Mouse (Mus musculus): ENCODE measurements at regions not wholly inside any gene's neighbourhood (a gene's known extent, or its start where the extent isn't known, plus 50 kb on each side); places are given as distances from the start of the nearest gene placed in this dataset.

DNA sequence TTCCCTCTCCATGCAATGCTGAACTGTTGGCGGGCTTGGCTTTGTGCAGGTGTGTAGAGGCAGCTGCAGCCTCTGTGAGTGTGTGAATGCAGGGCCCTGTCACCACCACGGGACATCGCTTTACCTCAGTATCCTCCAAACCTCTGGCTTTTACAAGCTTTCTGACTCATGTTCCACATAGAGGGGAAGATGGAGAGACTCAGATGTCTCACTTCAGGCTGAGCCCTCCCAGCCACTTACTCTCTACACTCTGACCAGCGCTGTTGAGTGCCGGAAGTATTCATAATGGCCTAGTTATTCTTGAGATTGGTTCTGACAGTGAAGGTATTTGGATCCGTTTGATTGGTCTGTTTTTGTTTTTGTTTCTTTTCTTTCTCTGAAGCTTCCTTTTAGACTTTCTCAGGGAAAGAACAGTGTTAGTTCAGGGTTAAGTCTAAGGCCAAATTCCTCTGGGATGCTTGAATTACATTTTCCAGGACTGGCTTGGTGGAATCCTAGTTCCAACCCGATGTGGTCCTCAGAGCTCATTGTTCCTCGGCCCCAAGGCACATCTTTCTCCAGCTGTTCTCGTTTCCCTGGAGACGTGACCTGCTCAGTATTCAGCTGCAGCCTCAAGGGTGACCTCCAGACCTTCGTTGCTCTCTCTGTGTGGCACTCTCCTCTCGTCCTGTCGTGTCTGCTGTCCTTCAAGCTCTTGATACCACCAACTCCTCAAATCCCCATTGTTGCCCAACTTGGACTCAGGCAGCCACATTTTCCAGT is 61.7 kb upstream of the Enpp6 start:
- WGBS (ENCODE audit: insufficient replicate concordance), result 56% methylated on average over 13 of the region's 13 CpGs
- Histone ChIP-seq H3K4me1 (ENCODE audit: control insufficient read depth, insufficient read depth, low read length) (no peaks in the 10 kb centered on the region), H3K27me3 (ENCODE audit: control insufficient read depth, insufficient read depth, low read length) (no peaks in the 10 kb centered on the region), H3K4me3 (ENCODE audit: low read depth, low read length) (no peak overlapping the region), H3K9ac (ENCODE audit: low read depth, low read length) (no peak overlapping the region), H3K36me3 (ENCODE audit: control insufficient read depth, insufficient read depth, low read length) (no peaks in the 10 kb centered on the region), H3K9me3 (replicated peaks; ENCODE audit: control insufficient read depth, low read length) (no peaks in the 10 kb centered on the region), H3K27ac (ENCODE audit: low read depth, low read length) (no peak overlapping the region), H3K4me2 (no peak overlapping the region)
- ATAC-seq (replicated peaks; ENCODE audit: insufficient number of reproducible peaks, low FRiP score, low TSS enrichment), result no peak

DNA sequence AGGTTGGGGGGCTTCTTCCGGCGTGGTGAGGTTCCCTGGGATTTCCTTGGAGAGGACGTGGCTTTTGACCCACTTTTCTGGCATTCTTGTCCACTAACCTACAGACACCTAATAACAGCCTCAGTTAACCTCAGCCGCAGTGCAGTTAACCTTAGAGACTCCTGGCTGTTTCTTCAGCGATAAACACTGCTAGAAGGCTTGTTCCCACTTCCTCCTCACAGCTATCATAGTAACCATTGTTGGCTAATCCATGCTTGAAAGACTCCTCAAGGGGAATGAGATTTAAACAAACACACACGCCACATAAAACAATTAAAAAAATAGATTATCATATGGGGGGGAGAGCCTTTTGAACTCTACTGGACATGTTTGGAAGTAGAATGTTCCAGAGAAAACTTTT is 58.0 kb upstream of the Enpp6 start:
- Histone ChIP-seq H3K4me1 (ENCODE audit: control insufficient read depth, insufficient read depth, low read length) (no peaks in the 10 kb centered on the region), H3K4me2 (no peak overlapping the region), H3K9ac (ENCODE audit: low read depth, low read length) (no peak overlapping the region), H3K9me3 (replicated peaks; ENCODE audit: control insufficient read depth, low read length) (no peaks in the 10 kb centered on the region), H3K4me3 (ENCODE audit: low read depth, low read length) (no peak overlapping the region), H3K27ac (ENCODE audit: low read depth, low read length) (no peak overlapping the region), H3K36me3 (ENCODE audit: control insufficient read depth, insufficient read depth, low read length) (no peaks in the 10 kb centered on the region), H3K27me3 (ENCODE audit: control insufficient read depth, insufficient read depth, low read length) (no peaks in the 10 kb centered on the region)
- ATAC-seq (replicated peaks; ENCODE audit: insufficient number of reproducible peaks, low FRiP score, low TSS enrichment), result no peak
- 62% methylated on average over 6 of the region's 6 CpGs for whole genome bisulfite sequencing (ENCODE audit: insufficient replicate concordance)

DNA sequence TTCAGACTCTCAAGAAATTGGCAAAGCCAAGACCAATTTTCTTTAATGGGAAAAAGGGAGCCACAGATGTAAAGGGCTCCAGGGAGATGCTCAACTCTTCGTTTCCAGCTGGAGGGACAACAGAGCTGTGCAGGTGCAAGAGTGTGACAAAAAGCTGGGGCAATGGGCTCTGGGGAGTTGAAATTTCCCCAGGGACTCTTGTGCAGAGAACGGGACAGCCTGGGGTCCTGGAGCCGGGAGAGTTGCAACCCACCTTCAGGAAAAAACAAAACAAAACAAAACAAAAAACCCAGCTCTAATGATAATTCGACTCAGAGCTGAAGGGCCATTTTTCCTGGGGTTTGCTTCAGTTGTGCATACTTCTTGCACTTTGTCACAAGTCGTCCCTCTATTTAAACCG is 57.0 kb upstream of the Enpp6 start:
- Histone ChIP-seq H3K36me3 (ENCODE audit: control insufficient read depth, insufficient read depth, low read length) (no peaks in the 10 kb centered on the region), H3K9ac (ENCODE audit: low read depth, low read length) (no peak overlapping the region), H3K9me3 (replicated peaks; ENCODE audit: control insufficient read depth, low read length) (no peaks in the 10 kb centered on the region), H3K4me3 (ENCODE audit: low read depth, low read length) (no peak overlapping the region), H3K4me2 (no peak overlapping the region), H3K27ac (ENCODE audit: low read depth, low read length) (no peak overlapping the region), H3K4me1 (ENCODE audit: control insufficient read depth, insufficient read depth, low read length) (no peaks in the 10 kb centered on the region), H3K27me3 (ENCODE audit: control insufficient read depth, insufficient read depth, low read length) (no peaks in the 10 kb centered on the region)
- ATAC-seq (replicated peaks; ENCODE audit: insufficient number of reproducible peaks, low FRiP score, low TSS enrichment), result no peak
- 68% methylated on average over 6 of the region's 6 CpGs for WGBS (ENCODE audit: insufficient replicate concordance)

DNA sequence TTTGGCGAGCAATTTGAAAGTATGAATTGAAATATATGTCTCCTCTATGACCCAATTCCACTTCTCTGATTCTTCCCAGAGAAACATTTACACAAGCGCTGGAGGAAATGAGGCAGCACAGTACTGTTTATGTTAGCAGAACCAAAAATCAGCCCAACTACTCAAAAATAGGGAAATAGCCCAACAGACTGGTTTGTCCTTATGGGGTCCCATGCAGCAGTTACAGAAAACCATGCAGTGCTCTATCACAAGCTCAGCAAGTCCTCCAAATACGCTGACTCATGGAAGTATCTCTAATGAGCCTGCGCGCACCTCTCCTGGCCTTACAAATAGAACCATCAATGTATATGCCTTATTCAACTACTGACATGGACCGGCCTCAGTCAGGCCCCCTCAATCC is 55.4 kb upstream of the Enpp6 start:
- no peak for ATAC-seq (replicated peaks; ENCODE audit: insufficient number of reproducible peaks, low FRiP score, low TSS enrichment)
- Histone ChIP-seq H3K27ac (ENCODE audit: low read depth, low read length) (no peak overlapping the region), H3K4me2 (no peak overlapping the region), H3K4me3 (ENCODE audit: low read depth, low read length) (no peak overlapping the region), H3K36me3 (ENCODE audit: control insufficient read depth, insufficient read depth, low read length) (no peaks in the 10 kb centered on the region), H3K9me3 (replicated peaks; ENCODE audit: control insufficient read depth, low read length) (no peaks in the 10 kb centered on the region), H3K4me1 (ENCODE audit: control insufficient read depth, insufficient read depth, low read length) (no peaks in the 10 kb centered on the region), H3K27me3 (ENCODE audit: control insufficient read depth, insufficient read depth, low read length) (no peaks in the 10 kb centered on the region), H3K9ac (ENCODE audit: low read depth, low read length) (no peak overlapping the region)
- WGBS (ENCODE audit: insufficient replicate concordance), result 86% methylated on average over 6 of the region's 6 CpGs

DNA sequence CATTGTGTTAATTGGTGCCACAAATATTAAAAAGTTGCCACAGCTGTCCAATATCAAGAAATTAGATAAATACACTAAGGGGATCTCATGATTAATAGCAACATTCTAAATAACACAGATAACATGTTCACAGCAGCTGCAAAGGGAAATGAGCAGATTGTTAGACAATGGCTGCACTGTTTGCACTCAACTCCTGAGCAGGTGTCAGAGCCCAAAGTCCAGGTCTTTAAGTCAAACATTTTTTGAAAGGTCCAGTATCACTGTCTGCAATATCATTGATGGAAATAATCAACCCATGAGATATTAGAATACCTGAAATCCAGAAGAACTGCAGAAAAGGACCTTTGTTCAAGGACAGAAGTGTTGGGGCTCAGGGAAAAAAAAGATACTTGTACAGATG is 53.4 kb upstream of the Enpp6 start:
- ATAC-seq (replicated peaks; ENCODE audit: insufficient number of reproducible peaks, low FRiP score, low TSS enrichment), result no peak
- Histone ChIP-seq H3K27ac (ENCODE audit: low read depth, low read length) (no peak overlapping the region), H3K9me3 (replicated peaks; ENCODE audit: control insufficient read depth, low read length) (no peaks in the 10 kb centered on the region), H3K9ac (ENCODE audit: low read depth, low read length) (no peak overlapping the region), H3K4me2 (no peak overlapping the region), H3K27me3 (ENCODE audit: control insufficient read depth, insufficient read depth, low read length) (no peaks in the 10 kb centered on the region), H3K4me1 (ENCODE audit: control insufficient read depth, insufficient read depth, low read length) (no peaks in the 10 kb centered on the region), H3K36me3 (ENCODE audit: control insufficient read depth, insufficient read depth, low read length) (no peaks in the 10 kb centered on the region), H3K4me3 (ENCODE audit: low read depth, low read length) (no peak overlapping the region)

DNA sequence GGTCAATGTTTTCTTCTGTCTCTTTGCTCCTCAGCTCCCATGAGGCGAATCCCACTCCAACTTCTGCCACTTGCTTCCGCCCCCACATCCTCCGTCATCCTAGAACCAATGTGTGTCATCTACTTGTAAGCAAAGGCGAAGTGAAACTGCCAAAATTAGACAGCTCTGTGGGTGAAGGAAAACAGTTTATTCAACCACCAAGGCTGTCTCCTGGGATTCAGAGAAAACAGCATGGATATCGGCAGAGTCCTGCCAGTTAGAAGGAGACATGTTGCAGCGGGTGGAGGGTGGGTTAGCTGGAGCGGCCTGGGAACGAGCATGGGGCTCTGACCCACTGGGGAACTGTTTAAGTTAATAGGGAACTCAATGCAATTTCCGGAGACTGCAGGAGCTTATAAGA is 52.4 kb upstream of the Enpp6 start:
- no peak overlapping the region for H3K4me2 ChIP-seq
- H3K27ac ChIP-seq (ENCODE audit: low read depth, low read length), result no peak overlapping the region
- 75% methylated on average over 9 of the region's 9 CpGs for WGBS (ENCODE audit: insufficient replicate concordance)

DNA sequence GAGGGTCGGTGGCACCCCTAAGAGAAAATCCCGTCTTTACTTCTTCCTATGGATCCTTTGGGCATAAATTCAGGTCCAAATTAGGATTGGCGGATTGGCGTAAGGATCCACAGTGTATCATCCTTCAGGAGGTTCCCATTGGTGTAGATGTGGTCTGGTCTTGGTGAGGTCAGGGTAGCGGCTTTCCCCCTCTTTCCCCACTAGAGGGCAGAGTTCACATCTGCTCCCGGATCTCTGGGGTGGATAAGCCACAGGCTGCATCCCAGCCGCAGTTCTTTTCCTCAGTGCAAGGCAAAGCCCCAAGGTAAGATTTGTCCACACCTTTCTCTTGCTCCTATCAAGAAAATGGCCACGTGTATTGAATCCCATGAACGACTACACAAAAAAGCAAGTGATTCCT is 51.8 kb upstream of the Enpp6 start:
- WGBS (ENCODE audit: insufficient replicate concordance), result 27% methylated on average over 9 of the region's 9 CpGs
- Histone ChIP-seq H3K9me3 (replicated peaks; ENCODE audit: control insufficient read depth, low read length) (no peaks in the 10 kb centered on the region), H3K4me2 (no peak overlapping the region), H3K27ac (ENCODE audit: low read depth, low read length) (no peak overlapping the region), H3K36me3 (ENCODE audit: control insufficient read depth, insufficient read depth, low read length) (no peaks in the 10 kb centered on the region), H3K4me3 (ENCODE audit: low read depth, low read length) (no peak overlapping the region), H3K27me3 (ENCODE audit: control insufficient read depth, insufficient read depth, low read length) (no peaks in the 10 kb centered on the region), H3K9ac (ENCODE audit: low read depth, low read length) (no peak overlapping the region), H3K4me1 (ENCODE audit: control insufficient read depth, insufficient read depth, low read length) (no peaks in the 10 kb centered on the region)
- no peak for ATAC-seq (replicated peaks; ENCODE audit: insufficient number of reproducible peaks, low FRiP score, low TSS enrichment)

More for the DNA sequence above, 52.4 kb upstream of the Enpp6 start:
- Histone ChIP-seq H3K4me1 (ENCODE audit: control insufficient read depth, insufficient read depth, low read length) (no peaks in the 10 kb centered on the region), H3K27me3 (ENCODE audit: control insufficient read depth, insufficient read depth, low read length) (no peaks in the 10 kb centered on the region), H3K9me3 (replicated peaks; ENCODE audit: control insufficient read depth, low read length) (no peaks in the 10 kb centered on the region), H3K9ac (ENCODE audit: low read depth, low read length) (no peak overlapping the region), H3K4me3 (ENCODE audit: low read depth, low read length) (no peak overlapping the region), H3K36me3 (ENCODE audit: control insufficient read depth, insufficient read depth, low read length) (no peaks in the 10 kb centered on the region)
- no peak for ATAC-seq (replicated peaks; ENCODE audit: insufficient number of reproducible peaks, low FRiP score, low TSS enrichment)

DNA sequence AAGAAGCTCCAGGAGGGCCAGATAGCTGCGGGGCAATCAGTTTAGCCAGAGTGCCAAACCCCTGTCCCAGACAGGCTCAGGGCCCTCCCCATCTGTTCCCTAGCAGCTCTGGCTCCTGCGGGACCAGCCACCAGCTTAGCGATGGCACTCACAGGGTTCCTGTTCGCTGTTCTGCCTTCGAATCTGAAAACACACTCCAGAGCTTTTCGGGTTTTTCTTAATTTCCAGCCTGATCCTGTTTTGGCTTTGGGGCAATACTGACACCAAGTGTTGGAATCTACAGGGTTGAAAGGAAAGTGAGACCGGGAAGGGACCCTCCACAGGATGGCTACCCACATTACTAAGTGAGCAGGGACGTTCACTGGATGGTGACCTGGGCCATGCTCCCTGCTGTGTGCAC is 50.6 kb upstream of the Enpp6 start:
- WGBS (ENCODE audit: insufficient replicate concordance), result 21% methylated on average over 8 of the region's 8 CpGs
- Histone ChIP-seq H3K9me3 (replicated peaks; ENCODE audit: control insufficient read depth, low read length) (0 out of 2 replicates have a peak, but pooled peaks cover 3% of the 10 kb centered on the region), H3K4me2 (peak overlapping the region; percentile 47), H3K4me1 (ENCODE audit: control insufficient read depth, insufficient read depth, low read length) (no peaks in the 10 kb centered on the region), H3K36me3 (ENCODE audit: control insufficient read depth, insufficient read depth, low read length) (no peaks in the 10 kb centered on the region), H3K27me3 (ENCODE audit: control insufficient read depth, insufficient read depth, low read length) (no peaks in the 10 kb centered on the region), H3K4me3 (ENCODE audit: low read depth, low read length) (no peak overlapping the region), H3K27ac (ENCODE audit: low read depth, low read length) (no peak overlapping the region), H3K9ac (ENCODE audit: low read depth, low read length) (0 out of 2 replicates have a peak overlapping the region, but pooled peaks have one; percentile 0)
- ATAC-seq (replicated peaks; ENCODE audit: insufficient number of reproducible peaks, low FRiP score, low TSS enrichment), result no peak

Data from heart, embryonic 11.5 days (tissue).